Mouse (Mus musculus) stomach, embryonic 14.5 days (tissue): ENCODE results near the gene Fat3. TPM values are rescaled to one million over a fixed set of nuclear protein-coding genes. Genes with fewer than 3 reads are reported as not detected.

Experiments used
- ATAC-seq: fragments of 200-750 bp; cut with Nextera tagmentation; 2 replicates; pipeline ENCODE4 v1.8.0; 2017; ENCODE audit warnings: low read depth, moderate TSS enrichment; ENCODE audit not compliant: insufficient number of reproducible peaks, insufficient read depth, low FRiP score
- H3K27ac ChIP-seq: fragments of 300-500 bp; sonication (generic); 2 replicates; pipeline ENCODE4 v1.5.1; 2014; ENCODE audit warnings: mild to moderate bottlenecking, low read length, moderate library complexity, mixed read lengths
- H3K27me3 ChIP-seq: fragments of 300-500 bp; sonication (generic); 2 replicates; pipeline ENCODE4 v1.6.1; 2014; ENCODE audit warnings: low read length, control low read depth, mixed read lengths; ENCODE audit not compliant: control insufficient read depth, insufficient read depth
- H3K36me3 ChIP-seq: fragments of 300-500 bp; sonication (generic); 2 replicates; pipeline ENCODE4 v1.6.1; 2014; ENCODE audit warnings: mild to moderate bottlenecking, control low read depth, low read length, moderate library complexity, mixed read lengths; ENCODE audit not compliant: control insufficient read depth, insufficient read depth
- H3K4me1 ChIP-seq: fragments of 300-500 bp; sonication (generic); 2 replicates; pipeline ENCODE4 v1.6.1; 2014; ENCODE audit warnings: low read length, control low read depth, mixed read lengths; ENCODE audit not compliant: control insufficient read depth, insufficient read depth
- H3K4me2 ChIP-seq: fragments of 300-500 bp; sonication (generic); replicated peaks from 2 replicates; pipeline ENCODE4 v1.6.1; 2014; ENCODE audit warnings: low read depth, low read length, control low read depth
- H3K4me3 ChIP-seq: fragments of 300-500 bp; sonication (generic); 2 replicates; pipeline ENCODE4 v1.5.1; 2014; ENCODE audit warnings: low read depth, low read length, control low read depth
- H3K9ac ChIP-seq: fragments of 300-500 bp; sonication (generic); replicated peaks from 2 replicates; pipeline ENCODE4 v1.6.1; 2014; ENCODE audit warnings: low read depth, mild to moderate bottlenecking, control low read depth, low read length, moderate library complexity, mixed read lengths
- H3K9me3 ChIP-seq: fragments of 300-500 bp; sonication (generic); 2 replicates; pipeline ENCODE4 v1.6.1; 2016; ENCODE audit warnings: low read depth, low read length, control low read depth; ENCODE audit not compliant: control insufficient read depth
- WGBS: fragments of 180-500 bp; shearing (Covaris S2); extraction: QIAGEN DNeasy Blood & Tissue Kit; methylation state at CpG from one replicate; pipeline ENCODE4 v1.1.7; 2014; 5-methylcytosine and 5-hydroxymethylcytosine counted together
- polyA plus RNA-seq: library from polyadenylated mRNA; unstranded; fragments of >200 nt; fragmentation: Nextera tagmentation; extraction: Ambion mirVana; gene quantifications from 2 replicates; pipeline ENCODE4 v1.2.1, GENCODE M21; 2014

The Fat3 gene
- polyA plus RNA-seq, 1 experiment from 2014 or later: 3.2 TPM

DNA sequence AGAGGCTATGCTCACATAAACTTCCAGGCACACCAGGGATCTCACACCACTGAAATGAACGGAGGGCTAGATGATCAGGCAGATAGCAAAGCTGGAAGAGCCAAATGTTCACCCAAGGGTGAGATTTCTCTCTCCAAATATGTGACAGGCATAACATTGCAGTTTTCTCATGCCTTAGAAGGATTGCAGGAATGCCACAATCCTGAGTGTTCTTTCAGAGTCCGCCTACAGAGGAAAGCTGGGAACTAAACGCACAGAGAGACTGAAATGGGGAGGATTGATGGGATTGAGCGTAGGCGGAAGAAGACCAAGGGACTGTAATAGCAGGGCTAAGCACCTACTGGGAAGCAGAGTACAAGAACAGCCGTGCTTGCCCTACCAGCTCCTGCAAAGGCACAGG lies 298.8 kb downstream of the Fat3 start:
- Histone ChIP-seq H3K4me2 (no peak overlapping the region), H3K27ac (no peak overlapping the region), H3K9me3 (no peaks in the 10 kb centered on the region), H3K9ac (no peak overlapping the region), H3K4me1 (no peaks in the 10 kb centered on the region), H3K27me3 (no peaks in the 10 kb centered on the region), H3K36me3 (no peaks in the 10 kb centered on the region), H3K4me3 (no peak overlapping the region)
- WGBS: 69% methylated on average over 6 of the region's 6 CpGs
- ATAC-seq: no peak

DNA sequence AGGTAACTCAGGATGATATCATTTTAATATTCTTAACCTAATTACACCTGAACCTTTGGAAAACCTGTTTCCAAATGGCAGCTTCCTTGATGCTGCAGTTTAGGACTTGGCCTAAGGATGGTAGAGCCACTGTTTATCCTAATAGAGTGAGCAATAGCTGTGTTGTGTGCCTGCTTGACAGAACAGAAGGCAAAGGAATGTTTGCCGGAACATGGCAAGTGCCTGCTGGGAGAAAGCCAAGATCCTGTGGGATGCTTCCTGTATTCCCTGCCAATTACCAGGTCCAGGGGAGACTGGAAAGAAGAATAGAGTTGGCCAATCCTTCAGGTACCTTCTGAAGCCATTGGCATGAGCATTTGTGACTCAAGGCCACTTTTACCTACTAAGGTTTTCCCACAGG lies 300.1 kb downstream of the Fat3 start:
- no peaks in the 10 kb centered on the region for H3K36me3 ChIP-seq
- H3K4me2 ChIP-seq: no peak overlapping the region
- H3K27me3 ChIP-seq: no peaks in the 10 kb centered on the region
- no peak for ATAC-seq
- no peaks in the 10 kb centered on the region for H3K4me1 ChIP-seq
- H3K27ac ChIP-seq: no peak overlapping the region
- no peak overlapping the region for H3K4me3 ChIP-seq
- no peak overlapping the region for H3K9ac ChIP-seq
- H3K9me3 ChIP-seq: no peaks in the 10 kb centered on the region
- WGBS: 73% methylated on average over 1 of the region's 1 CpGs

DNA sequence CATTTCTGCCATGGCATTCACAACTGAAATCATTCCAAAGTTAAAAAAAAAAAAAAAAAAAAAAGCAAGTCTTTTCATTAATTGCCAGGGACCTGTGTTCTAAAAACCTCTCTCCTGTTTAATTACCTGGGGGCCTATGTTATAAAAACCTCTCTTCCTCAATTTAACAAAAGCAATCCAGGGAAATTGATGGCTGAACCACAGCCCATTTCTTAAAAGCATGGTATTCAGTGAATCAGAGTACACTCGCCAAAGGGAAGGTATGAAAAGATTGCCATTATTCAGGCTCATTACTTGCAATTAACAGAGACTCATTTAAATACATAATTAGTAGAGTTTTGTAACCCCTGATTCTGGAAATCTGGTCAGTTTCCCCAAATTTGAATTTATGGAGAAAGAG lies 314.6 kb downstream of the Fat3 start:
- Histone ChIP-seq H3K4me1 (peaks cover 3% of the 10 kb centered on the region; the same call in 1 of the 2 replicates), H3K9ac (no peak overlapping the region), H3K4me3 (no peak overlapping the region), H3K27ac (no peak overlapping the region), H3K9me3 (no peaks in the 10 kb centered on the region), H3K4me2 (no peak overlapping the region), H3K27me3 (no peaks in the 10 kb centered on the region), H3K36me3 (no peaks in the 10 kb centered on the region)
- no peak for ATAC-seq
- 86% methylated on average over 1 of the region's 1 CpGs for WGBS

DNA sequence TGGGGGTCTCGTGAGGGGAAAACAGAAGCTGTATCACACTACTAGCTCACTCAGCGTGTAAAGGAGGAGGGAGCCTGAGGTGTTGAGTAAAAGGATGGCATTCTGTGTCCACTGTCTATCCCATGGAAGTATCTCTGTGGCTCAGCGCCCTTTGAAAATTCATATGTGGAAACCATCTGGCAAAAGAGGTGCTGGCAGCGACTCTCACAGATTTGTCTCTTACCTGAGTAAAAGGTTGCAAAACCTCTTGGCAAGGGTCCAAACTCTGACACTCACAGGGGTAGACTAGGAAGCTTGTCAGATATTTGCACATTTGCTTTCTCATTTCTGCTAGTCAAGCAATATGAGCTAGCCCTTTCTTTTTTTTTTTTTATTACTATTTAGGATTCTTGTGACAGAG lies 331.8 kb downstream of the Fat3 start:
- H3K36me3 ChIP-seq: no peaks in the 10 kb centered on the region
- no peak overlapping the region for H3K9ac ChIP-seq
- H3K27me3 ChIP-seq: no peaks in the 10 kb centered on the region
- ATAC-seq: no peak
- H3K4me1 ChIP-seq: no peaks in the 10 kb centered on the region
- H3K9me3 ChIP-seq: no peaks in the 10 kb centered on the region
- H3K4me3 ChIP-seq: no peak overlapping the region
- H3K27ac ChIP-seq: no peak overlapping the region
- WGBS: 82% methylated on average over 4 of the region's 4 CpGs
- H3K4me2 ChIP-seq: no peak overlapping the region

DNA sequence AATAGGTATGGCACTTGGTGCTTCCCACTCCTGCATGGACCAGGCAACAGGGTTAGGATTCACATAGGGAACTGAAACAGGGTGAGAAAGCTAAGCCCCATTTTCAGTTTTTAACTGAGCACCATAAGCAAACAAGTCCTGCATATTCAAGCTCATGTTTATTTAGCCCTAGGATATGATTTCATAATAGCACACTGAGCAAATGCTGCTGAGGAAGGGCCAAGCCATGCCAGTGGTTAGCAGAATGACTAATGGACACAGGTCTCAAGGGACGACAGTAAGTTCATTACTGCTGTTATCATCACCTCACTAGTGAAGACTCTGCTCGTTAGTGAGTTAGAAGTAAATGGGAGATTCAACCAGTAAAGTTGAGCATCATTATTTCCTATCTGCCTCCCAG lies 333.0 kb downstream of the Fat3 start:
- 58% methylated on average over 2 of the region's 2 CpGs for WGBS
- no peak overlapping the region for H3K9ac ChIP-seq

DNA sequence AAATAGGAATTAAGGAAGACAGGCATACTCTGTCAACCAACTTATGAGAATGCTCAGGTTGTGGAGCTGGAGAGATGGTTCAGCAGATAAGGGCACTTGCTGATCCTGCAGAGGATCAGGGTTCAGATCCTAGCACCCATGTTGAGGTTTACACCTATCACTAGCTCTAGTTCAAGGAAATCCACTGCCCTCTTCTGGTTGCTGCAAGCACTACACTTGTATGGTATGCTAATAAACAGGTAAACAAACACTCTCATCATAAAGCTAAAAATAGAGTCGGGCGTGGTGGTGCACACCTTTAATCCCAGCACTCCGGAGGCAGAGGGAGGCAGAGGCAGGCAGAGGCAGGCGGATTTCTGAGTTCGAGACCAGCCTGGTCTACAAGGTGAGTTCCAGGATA lies 341.7 kb downstream of the Fat3 start:
- 93% methylated on average over 5 of the region's 5 CpGs for WGBS
- Histone ChIP-seq H3K36me3 (no peaks in the 10 kb centered on the region), H3K4me2 (no peak overlapping the region), H3K27ac (no peak overlapping the region), H3K27me3 (no peaks in the 10 kb centered on the region), H3K4me1 (no peaks in the 10 kb centered on the region), H3K4me3 (no peak overlapping the region), H3K9me3 (no peaks in the 10 kb centered on the region), H3K9ac (no peak overlapping the region)
- ATAC-seq: no peak

More for the DNA sequence above, 333.0 kb downstream of the Fat3 start:
- no peak overlapping the region for H3K27ac ChIP-seq
- no peak for ATAC-seq
- no peaks in the 10 kb centered on the region for H3K9me3 ChIP-seq
- H3K4me3 ChIP-seq: no peak overlapping the region
- no peaks in the 10 kb centered on the region for H3K27me3 ChIP-seq
- H3K4me2 ChIP-seq: no peak overlapping the region
- no peaks in the 10 kb centered on the region for H3K4me1 ChIP-seq
- no peaks in the 10 kb centered on the region for H3K36me3 ChIP-seq

DNA sequence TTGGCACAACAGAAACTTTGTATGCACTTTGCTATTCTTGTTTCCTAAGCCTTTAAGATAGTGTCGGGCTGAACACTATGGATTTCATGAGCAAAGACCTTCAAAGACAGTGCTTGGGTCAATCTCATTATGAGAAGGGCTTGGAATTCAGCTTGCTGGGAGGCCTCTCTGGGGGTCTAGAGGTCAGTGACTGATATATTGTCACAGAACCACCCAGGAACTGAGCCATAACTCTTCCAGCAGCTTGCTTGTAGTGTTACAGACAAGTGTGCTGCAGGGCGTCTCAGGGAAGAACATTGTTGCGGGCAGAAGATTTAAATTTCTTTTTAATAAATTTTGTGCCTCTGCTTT lies 347.5 kb downstream of the Fat3 start:
- no peaks in the 10 kb centered on the region for H3K4me1 ChIP-seq
- H3K27me3 ChIP-seq: no peaks in the 10 kb centered on the region
- no peak overlapping the region for H3K9ac ChIP-seq
- no peak overlapping the region for H3K27ac ChIP-seq
- H3K9me3 ChIP-seq: no peaks in the 10 kb centered on the region
- H3K36me3 ChIP-seq: no peaks in the 10 kb centered on the region
- no peak overlapping the region for H3K4me3 ChIP-seq
- WGBS: 51% methylated on average over 3 of the region's 3 CpGs
- no peak for ATAC-seq
- H3K4me2 ChIP-seq: no peak overlapping the region

DNA sequence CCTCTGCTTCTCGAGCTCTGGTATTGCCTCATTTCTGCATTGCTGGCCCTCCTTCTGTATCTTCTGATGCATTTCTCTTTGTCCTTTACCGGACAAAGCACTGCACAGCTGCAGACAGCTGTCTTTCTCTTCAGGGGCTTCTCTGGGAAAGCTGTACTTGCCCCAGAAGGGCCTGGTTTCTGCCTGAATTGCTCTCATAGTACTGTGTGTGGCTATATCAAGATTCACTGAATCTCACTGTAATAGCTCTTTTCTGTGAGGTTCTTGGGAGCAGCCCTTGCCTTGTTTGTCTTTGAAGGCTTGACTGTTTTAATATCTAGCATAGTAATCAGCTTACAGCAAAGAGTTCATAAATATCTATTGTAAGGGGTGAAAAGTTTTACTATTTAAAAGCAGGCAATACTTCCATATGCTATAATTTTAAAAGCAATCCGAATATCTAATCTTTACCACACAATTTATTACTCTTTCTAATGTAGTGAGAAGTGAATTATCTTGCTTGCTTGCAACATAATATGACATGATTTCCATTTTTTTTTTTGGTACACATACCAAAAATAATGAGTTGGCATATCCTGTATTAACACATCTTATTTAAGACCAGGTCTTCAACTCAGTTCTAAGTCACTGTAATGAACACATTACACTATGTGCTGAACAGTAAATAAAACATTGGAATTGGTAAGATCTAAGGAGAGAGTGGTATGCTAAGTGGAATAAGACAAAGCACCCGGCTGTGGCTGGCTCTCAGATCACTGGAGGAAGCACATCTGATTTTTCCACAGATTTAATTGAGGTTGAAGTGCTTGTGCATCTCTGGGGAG lies 348.1 kb downstream of the Fat3 start:
- Histone ChIP-seq H3K4me2 (no peak overlapping the region), H3K4me1 (no peaks in the 10 kb centered on the region), H3K9ac (no peak overlapping the region), H3K4me3 (no peak overlapping the region), H3K27ac (no peak overlapping the region), H3K9me3 (no peaks in the 10 kb centered on the region), H3K27me3 (no peaks in the 10 kb centered on the region), H3K36me3 (no peaks in the 10 kb centered on the region)
- WGBS: 47% methylated on average over 4 of the region's 4 CpGs
- ATAC-seq: no peak

DNA sequence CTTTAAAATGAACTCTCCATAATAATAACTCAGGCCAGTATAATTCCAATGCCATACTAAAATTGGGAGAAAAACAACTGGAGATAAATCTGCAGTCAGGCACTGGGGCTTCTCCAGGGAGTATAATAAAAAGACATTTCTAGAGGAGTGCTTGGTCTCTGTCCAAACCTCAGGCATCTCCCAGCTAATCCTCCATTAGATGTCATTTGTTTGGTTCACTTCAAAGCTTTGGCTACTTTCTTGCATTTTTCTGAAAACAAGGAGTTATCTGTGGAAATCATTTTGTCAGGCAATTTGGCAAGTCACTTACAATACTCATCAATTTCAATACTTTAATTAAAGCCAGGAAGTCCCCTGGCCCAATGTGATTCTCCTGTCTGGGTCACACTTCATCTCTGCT lies 351.0 kb downstream of the Fat3 start:
- H3K9me3 ChIP-seq: no peaks in the 10 kb centered on the region
- H3K9ac ChIP-seq: no peak overlapping the region
- no peaks in the 10 kb centered on the region for H3K27me3 ChIP-seq
- no peak for ATAC-seq
- no peaks in the 10 kb centered on the region for H3K36me3 ChIP-seq
- H3K4me1 ChIP-seq: no peaks in the 10 kb centered on the region
- H3K4me2 ChIP-seq: no peak overlapping the region
- H3K4me3 ChIP-seq: no peak overlapping the region
- no peak overlapping the region for H3K27ac ChIP-seq
